Mouse (Mus musculus): ENCODE measurements around the gene Sh3gl3. TPM values are rescaled to one million over a fixed set of nuclear protein-coding genes. Genes with fewer than 3 reads are reported as not detected.
"Not testable (repeated sequence)": the region's sequence is repeated elsewhere in the genome, so short reads cannot be mapped to it uniquely, and the experiment has no call there.

The Sh3gl3 gene
- polyA plus RNA-seq, 1 experiment from 2014 or later = 4.0 TPM

DNA sequence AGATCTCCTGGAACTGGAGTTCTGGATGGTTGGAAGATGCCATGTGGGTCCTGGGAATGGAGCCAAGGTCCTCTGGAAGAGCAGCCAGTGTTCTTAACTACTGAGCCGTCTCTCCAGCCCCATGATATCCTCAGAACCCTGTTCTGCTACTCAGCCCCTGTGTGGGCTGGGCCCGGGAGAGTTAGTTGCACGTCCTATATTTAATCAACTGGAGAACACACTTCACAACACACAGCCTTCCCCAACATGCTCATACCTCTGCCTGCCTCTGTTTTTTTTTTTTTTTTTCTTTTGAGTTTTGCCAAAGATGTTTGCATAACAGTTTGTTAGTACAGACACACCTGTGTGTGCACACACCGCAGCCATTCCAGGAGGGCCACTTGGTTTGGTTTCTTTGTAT, 91.7 kb downstream of the Sh3gl3 start:
- peak; percentile 63; the same call in 1 of the 2 replicates for ATAC-seq (ENCODE audit: low FRiP score, low TSS enrichment)

DNA sequence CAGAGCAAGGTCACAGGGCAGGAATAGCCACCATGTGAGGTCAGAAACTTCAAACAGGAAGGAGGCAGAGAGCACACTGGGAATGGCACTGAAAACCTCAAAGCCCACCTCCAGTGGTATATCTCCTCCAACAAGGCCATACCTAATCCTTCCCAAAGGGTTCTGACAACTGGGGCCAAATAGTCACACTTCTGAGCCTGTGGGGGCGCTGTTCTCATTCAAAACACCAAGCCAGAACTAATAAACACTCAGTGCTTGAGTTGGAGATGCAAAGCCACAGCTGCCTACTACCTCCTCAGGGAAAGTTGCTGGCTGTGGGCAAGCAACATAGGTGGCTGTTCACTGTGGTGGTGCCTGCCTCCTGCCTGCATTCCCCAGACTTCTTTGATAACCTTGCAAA, 96.3 kb downstream of the Sh3gl3 start:
- Histone ChIP-seq H3K27me3 (ENCODE audit: control insufficient read depth, insufficient read depth, low read length) (no peaks in the 10 kb centered on the region), H3K36me3 (ENCODE audit: control insufficient read depth, insufficient read depth, low read length) (no peaks in the 10 kb centered on the region), H3K4me3 (ENCODE audit: low read depth, low read length) (no peak overlapping the region), H3K9me3 (ENCODE audit: control insufficient read depth, low read length) (no peaks in the 10 kb centered on the region), H3K9ac (ENCODE audit: low read length) (no peak overlapping the region), H3K4me2 (replicated peaks; ENCODE audit: low read depth) (no peak overlapping the region), H3K27ac (replicated peaks) (no peak overlapping the region), H3K4me1 (replicated peaks; ENCODE audit: control insufficient read depth, insufficient read depth) (no peaks in the 10 kb centered on the region)
- no peak for ATAC-seq (ENCODE audit: low FRiP score, low TSS enrichment)
- WGBS = 26% methylated on average over 1 of the region's 1 CpGs
- no peak for DNase-seq (ENCODE audit: low spot score)
- TF ChIP-seq EP300 (optimal IDR thresholded peaks at IDR 0.05) (no peak), CTCF (IDR thresholded peaks at IDR 0.05; ENCODE audit: low read depth) (peak; percentile 60)

More for the DNA sequence above, 91.7 kb downstream of the Sh3gl3 start:
- Histone ChIP-seq H3K9me3 (ENCODE audit: control insufficient read depth, low read length) (no peaks in the 10 kb centered on the region), H3K9ac (ENCODE audit: low read length) (no peak overlapping the region), H3K36me3 (ENCODE audit: control insufficient read depth, insufficient read depth, low read length) (no peaks in the 10 kb centered on the region), H3K4me2 (replicated peaks; ENCODE audit: low read depth) (no peak overlapping the region), H3K4me1 (replicated peaks; ENCODE audit: control insufficient read depth, insufficient read depth) (no peaks in the 10 kb centered on the region), H3K27ac (replicated peaks) (no peak overlapping the region), H3K27me3 (ENCODE audit: control insufficient read depth, insufficient read depth, low read length) (no peaks in the 10 kb centered on the region), H3K4me3 (ENCODE audit: low read depth, low read length) (no peak overlapping the region)
- peak; percentile 27 for DNase-seq (ENCODE audit: low spot score)
- 40% methylated on average over 4 of the region's 4 CpGs for WGBS
- no peak for TF ChIP-seq CTCF (IDR thresholded peaks at IDR 0.05; ENCODE audit: low read depth)
- no peak for TF ChIP-seq EP300 (optimal IDR thresholded peaks at IDR 0.05)

DNA sequence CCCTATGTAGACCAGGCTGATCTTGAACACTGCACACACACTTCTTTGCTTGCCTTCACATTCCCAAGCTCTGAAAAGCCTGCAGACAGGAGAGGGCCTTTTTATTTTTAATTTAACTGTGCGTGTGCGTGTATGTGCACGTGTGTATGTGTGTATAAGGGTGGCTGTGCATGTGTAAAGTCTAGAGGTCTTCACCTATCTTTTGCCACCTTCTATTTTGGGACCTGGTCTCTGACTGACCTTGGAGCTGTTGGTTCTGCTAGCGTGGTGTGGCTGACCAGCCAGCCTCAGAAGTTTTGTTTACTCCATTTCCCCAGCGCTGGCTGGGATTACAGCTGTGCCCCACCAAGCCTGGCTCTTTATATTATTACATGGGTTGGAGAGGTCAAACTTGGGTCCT, 98.1 kb downstream of the Sh3gl3 start:
- ATAC-seq (ENCODE audit: low FRiP score, low TSS enrichment) = no peak
- WGBS = 62% methylated on average over 5 of the region's 5 CpGs

DNA sequence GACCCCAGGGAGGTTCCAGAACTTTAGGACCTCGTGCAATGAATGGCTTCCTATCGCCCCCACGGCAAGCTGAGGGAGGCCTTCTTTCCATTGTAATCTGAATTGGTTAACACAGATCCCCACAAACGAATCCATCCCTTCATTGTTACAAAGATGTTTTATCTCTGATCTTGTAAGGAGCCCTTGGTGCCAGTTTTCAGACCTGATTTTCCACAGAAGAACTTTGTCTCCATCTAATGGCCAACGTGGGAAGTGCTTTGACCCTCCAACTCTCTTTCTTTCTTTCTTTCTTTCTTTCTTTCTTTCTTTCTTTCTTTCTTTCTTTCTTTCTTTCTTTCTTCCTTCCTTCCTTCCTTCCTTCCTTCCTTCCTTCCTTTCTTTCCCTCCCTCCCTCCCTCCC, 99.2 kb downstream of the Sh3gl3 start:
- not testable (repeated sequence) for H3K4me2 ChIP-seq (replicated peaks; ENCODE audit: low read depth); H3K27ac ChIP-seq (replicated peaks); DNase-seq (ENCODE audit: low spot score); H3K4me3 ChIP-seq (ENCODE audit: low read depth, low read length); ATAC-seq (ENCODE audit: low FRiP score, low TSS enrichment); H3K9ac ChIP-seq (ENCODE audit: low read length); H3K36me3 ChIP-seq (ENCODE audit: control insufficient read depth, insufficient read depth, low read length); H3K9me3 ChIP-seq (ENCODE audit: control insufficient read depth, low read length); H3K27me3 ChIP-seq (ENCODE audit: control insufficient read depth, insufficient read depth, low read length); H3K4me1 ChIP-seq (replicated peaks; ENCODE audit: control insufficient read depth, insufficient read depth)
- 28% methylated on average over 5 of the region's 5 CpGs for WGBS
- peak; percentile 85 for TF ChIP-seq CTCF (IDR thresholded peaks at IDR 0.05; ENCODE audit: low read depth)

More for the DNA sequence above, 98.1 kb downstream of the Sh3gl3 start:
- Histone ChIP-seq H3K36me3 (ENCODE audit: control insufficient read depth, insufficient read depth, low read length) (no peaks in the 10 kb centered on the region), H3K4me2 (replicated peaks; ENCODE audit: low read depth) (no peak overlapping the region), H3K9ac (ENCODE audit: low read length) (no peak overlapping the region), H3K27me3 (ENCODE audit: control insufficient read depth, insufficient read depth, low read length) (no peaks in the 10 kb centered on the region), H3K27ac (replicated peaks) (no peak overlapping the region), H3K4me1 (replicated peaks; ENCODE audit: control insufficient read depth, insufficient read depth) (no peaks in the 10 kb centered on the region), H3K4me3 (ENCODE audit: low read depth, low read length) (no peak overlapping the region), H3K9me3 (ENCODE audit: control insufficient read depth, low read length) (no peaks in the 10 kb centered on the region)
- TF ChIP-seq CTCF (IDR thresholded peaks at IDR 0.05; ENCODE audit: low read depth) = no peak
- no peak for TF ChIP-seq EP300 (optimal IDR thresholded peaks at IDR 0.05)
- no peak for DNase-seq (ENCODE audit: low spot score)

DNA sequence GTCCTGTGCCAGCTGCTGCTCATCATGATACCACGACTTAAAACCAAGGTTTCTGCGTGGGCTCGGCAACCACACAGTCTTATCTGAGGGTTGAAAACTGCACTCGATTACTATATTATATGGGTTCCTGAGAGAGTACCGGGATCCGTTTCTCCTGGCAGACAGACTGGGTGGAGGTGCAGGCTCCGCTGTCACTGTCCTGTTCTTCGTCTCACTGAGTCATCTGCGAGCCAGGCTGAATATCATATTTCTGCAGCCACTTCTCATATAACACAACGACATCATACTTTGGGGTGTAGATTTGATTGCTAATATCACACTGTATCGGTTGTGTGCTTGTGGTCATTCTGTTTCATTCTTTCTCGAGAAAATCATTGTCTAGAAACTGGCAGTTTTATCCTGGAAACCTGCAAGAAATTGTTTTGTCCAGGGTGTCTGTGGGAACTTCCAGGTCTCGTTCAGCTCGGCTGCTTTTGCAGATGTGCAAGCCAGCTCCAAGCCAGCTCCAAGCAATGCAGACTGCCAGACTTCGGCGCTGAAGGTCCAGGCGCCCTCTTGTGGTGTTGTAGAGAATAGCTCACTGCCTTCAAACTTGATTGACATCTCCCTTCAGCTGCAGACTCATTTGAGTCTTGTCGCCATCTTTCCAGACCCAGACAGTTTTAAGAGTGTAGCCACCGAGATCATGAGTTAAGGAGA, 100.5 kb downstream of the Sh3gl3 start:
- peak; percentile 50 for DNase-seq (ENCODE audit: low spot score)
- Histone ChIP-seq H3K27me3 (ENCODE audit: control insufficient read depth, insufficient read depth, low read length) (no peaks in the 10 kb centered on the region), H3K9ac (ENCODE audit: low read length) (no peak overlapping the region), H3K4me3 (ENCODE audit: low read depth, low read length) (no peak overlapping the region), H3K27ac (replicated peaks) (no peak overlapping the region), H3K4me1 (replicated peaks; ENCODE audit: control insufficient read depth, insufficient read depth) (no peaks in the 10 kb centered on the region), H3K9me3 (ENCODE audit: control insufficient read depth, low read length) (no peaks in the 10 kb centered on the region), H3K4me2 (replicated peaks; ENCODE audit: low read depth) (no peak overlapping the region; the same call in 1 of the 2 replicates), H3K36me3 (ENCODE audit: control insufficient read depth, insufficient read depth, low read length) (no peaks in the 10 kb centered on the region)
- 40% methylated on average over 19 of the region's 19 CpGs for WGBS
- peak; percentile 85 for TF ChIP-seq CTCF (IDR thresholded peaks at IDR 0.05; ENCODE audit: low read depth)
- no peak for TF ChIP-seq EP300 (optimal IDR thresholded peaks at IDR 0.05)
- no peak for ATAC-seq (ENCODE audit: low FRiP score, low TSS enrichment)

DNA sequence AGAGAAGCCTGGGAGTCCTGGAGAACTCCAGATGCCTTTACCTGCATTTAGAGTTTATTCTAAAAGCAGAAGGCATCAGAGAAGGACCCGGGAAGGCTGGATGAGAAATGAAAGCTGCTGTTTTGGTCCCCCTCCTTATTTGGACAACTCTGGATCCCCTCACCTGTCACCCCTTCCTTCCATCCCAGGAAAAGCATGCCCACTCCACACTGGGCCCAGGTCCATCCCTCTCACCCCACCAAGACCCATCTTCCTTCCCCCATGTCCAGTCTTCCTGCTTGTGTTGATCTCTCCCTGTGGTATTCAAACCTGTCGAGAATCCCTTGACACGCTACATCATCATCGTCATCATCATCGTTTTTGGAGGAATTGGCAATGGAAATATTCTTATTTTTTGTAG, 101.3 kb downstream of the Sh3gl3 start:
- Histone ChIP-seq H3K36me3 (ENCODE audit: control insufficient read depth, insufficient read depth, low read length) (no peaks in the 10 kb centered on the region), H3K4me2 (replicated peaks; ENCODE audit: low read depth) (no peak overlapping the region), H3K4me3 (ENCODE audit: low read depth, low read length) (no peak overlapping the region), H3K27ac (replicated peaks) (no peak overlapping the region), H3K9ac (ENCODE audit: low read length) (no peak overlapping the region), H3K9me3 (ENCODE audit: control insufficient read depth, low read length) (no peaks in the 10 kb centered on the region), H3K27me3 (ENCODE audit: control insufficient read depth, insufficient read depth, low read length) (no peaks in the 10 kb centered on the region), H3K4me1 (replicated peaks; ENCODE audit: control insufficient read depth, insufficient read depth) (no peaks in the 10 kb centered on the region)
- DNase-seq (ENCODE audit: low spot score) (no peak), ATAC-seq (ENCODE audit: low FRiP score, low TSS enrichment) (no peak)
- 88% methylated on average over 5 of the region's 5 CpGs for WGBS
- TF ChIP-seq CTCF (IDR thresholded peaks at IDR 0.05; ENCODE audit: low read depth) (no peak), EP300 (optimal IDR thresholded peaks at IDR 0.05) (no peak)
